Mouse (Mus musculus): ENCODE data around the gene Gm9821. TPM values are rescaled to one million over a fixed set of nuclear protein-coding genes. Genes with fewer than 3 reads are reported as not detected.
A peak's percentile ranks its signal among the peaks of the same experiment; 100 is the strongest.

Gene Gm9821
- polyA plus RNA-seq, 1 experiment from 2014 or later: 0.37 TPM

DNA sequence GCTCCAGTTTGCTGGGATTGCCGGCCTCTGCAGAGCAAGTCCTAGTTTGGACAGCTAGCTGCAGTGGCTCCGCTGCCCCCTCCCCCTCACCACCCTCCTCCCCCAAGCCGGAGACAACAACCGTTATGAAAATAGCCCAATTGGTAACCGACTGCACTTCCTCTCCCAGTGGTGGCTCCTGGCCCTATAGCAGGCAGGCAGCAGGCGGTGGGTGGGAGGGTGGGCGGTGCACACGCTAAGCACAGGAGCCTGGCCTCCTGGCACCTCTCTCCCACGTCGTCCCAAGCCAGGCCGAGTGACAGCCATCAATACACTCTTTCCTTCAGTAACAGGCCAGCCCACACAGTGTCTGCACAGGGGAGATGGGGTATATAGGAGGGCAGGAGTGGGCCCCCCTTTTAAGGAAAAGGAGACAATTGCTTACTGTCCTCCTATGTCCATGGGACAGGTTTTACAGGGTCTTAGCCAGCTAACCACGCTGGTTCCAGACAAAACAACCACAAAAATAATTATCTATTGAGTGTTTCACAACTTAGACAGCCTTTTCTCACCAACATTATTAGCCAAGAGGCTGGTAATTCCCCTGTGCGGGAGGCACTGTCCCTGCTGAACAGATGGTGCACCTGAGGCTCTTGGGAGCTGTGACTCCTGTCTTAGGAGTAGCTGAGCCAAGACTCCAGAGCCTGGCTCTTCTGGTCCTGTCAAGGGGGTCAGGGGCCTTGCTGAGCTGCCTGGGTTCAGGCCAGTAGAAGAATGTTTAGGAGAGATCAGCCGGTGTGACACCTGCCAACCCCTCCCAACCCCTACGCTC lies 5.0 kb downstream of the Gm9821 start:
- no peaks in the 10 kb centered on the region for H3K27me3 ChIP-seq (ENCODE audit: control insufficient read depth, insufficient read depth, low read length)
- H3K9me3 ChIP-seq (ENCODE audit: control insufficient read depth, low read length): no peaks in the 10 kb centered on the region
- no peak for DNase-seq (ENCODE audit: low spot score)
- H3K4me1 ChIP-seq (replicated peaks; ENCODE audit: control insufficient read depth, insufficient read depth, low read length): peaks cover 14% of the 10 kb centered on the region
- no peak overlapping the region for H3K4me3 ChIP-seq (ENCODE audit: low read depth, low read length)
- WGBS: 25% methylated on average over 15 of the region's 15 CpGs
- H3K9ac ChIP-seq (ENCODE audit: low read depth, low read length): peak overlapping the region; percentile 31; the same call in 1 of the 2 replicates
- H3K27ac ChIP-seq (ENCODE audit: low read depth, low read length): peak overlapping the region; percentile 49; the same call in 1 of the 2 replicates
- no peaks in the 10 kb centered on the region for H3K36me3 ChIP-seq (ENCODE audit: control insufficient read depth, insufficient read depth, low read length)
- peak overlapping the region; percentile 21; the same call in 1 of the 2 replicates for H3K4me2 ChIP-seq (replicated peaks; ENCODE audit: low read depth, low read length)
- peak; percentile 60 for ATAC-seq (ENCODE audit: low FRiP score)

DNA sequence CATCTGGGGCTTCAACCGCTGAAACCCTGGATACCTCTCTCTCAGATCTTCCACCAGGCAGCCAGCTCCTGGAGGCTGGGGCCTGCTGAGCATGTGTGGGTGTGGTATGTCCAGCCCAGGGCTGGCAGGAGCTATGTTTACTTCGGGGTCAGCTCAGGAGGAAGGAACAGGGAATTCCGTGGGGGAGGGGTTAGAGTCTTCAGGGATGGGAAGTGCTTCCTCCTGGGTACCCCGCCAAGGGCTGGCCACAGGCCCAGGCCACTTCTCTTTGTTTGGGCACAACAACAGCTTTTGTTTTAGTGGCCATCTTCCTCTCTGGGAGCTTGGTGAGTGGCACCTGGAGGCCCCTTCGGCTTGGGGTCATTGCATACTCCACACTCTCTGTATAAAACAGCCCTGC lies 8.3 kb downstream of the Gm9821 start:
- Histone ChIP-seq H3K9me3 (ENCODE audit: control insufficient read depth, low read length) (no peaks in the 10 kb centered on the region), H3K36me3 (ENCODE audit: control insufficient read depth, insufficient read depth, low read length) (no peaks in the 10 kb centered on the region), H3K4me3 (ENCODE audit: low read depth, low read length) (no peak overlapping the region), H3K9ac (ENCODE audit: low read depth, low read length) (no peak overlapping the region), H3K27me3 (ENCODE audit: control insufficient read depth, insufficient read depth, low read length) (no peaks in the 10 kb centered on the region), H3K4me2 (replicated peaks; ENCODE audit: low read depth, low read length) (no peak overlapping the region), H3K4me1 (replicated peaks; ENCODE audit: control insufficient read depth, insufficient read depth, low read length) (peaks cover 8% of the 10 kb centered on the region; the same call in 1 of the 2 replicates), H3K27ac (ENCODE audit: low read depth, low read length) (no peak overlapping the region)
- no peak for DNase-seq (ENCODE audit: low spot score)
- ATAC-seq (ENCODE audit: low FRiP score): no peak
- WGBS: 24% methylated on average over 5 of the region's 5 CpGs

DNA sequence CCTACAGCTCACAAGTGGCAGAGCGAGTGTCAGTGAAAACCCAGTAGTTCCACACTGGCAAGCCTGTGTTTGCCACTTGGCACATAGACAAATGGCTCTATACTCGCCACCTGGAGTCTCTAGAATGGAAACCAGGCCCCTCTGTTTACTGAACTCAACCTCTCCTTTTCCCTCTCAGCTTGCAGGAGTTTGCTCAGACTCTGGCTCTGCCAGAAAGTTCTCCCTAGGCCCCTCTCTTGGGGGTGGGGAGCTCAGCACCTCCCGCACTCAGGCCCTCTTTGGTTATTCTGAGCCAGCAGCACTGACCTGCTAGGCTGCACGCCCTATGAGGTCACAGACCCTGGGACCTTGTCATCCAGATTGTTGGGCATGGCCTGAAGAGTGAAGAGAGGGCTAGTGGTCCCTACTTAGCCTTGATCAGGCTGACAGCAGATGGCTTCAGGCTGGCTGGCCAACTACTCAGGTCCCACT lies 9.7 kb downstream of the Gm9821 start:
- Histone ChIP-seq H3K4me2 (replicated peaks; ENCODE audit: low read depth, low read length) (no peak overlapping the region), H3K27ac (ENCODE audit: low read depth, low read length) (no peak overlapping the region), H3K4me1 (replicated peaks; ENCODE audit: control insufficient read depth, insufficient read depth, low read length) (0 out of 2 replicates have a peak, but pooled peaks cover 2% of the 10 kb centered on the region)

DNA sequence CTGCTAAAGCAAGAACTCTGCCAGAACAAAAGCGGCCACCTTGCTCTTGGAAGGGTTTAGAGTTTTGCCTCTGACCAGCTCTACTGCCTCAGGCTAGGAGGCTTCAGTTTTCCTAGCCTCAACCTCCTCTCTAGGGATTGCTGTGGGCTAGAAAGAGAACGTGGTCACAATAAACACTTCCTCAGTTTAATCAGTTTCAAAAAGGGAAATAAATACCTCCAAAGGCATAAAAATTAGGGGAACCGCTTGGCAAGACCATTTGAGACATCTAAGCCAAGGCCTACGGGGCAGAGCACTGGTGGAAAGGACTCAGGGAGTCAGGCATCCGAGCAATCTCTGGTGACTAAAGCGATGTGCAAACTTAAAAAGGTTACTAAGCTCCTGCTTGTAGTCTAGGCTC lies 10.4 kb downstream of the Gm9821 start:
- 89% methylated on average over 6 of the region's 6 CpGs for WGBS
- Histone ChIP-seq H3K4me3 (ENCODE audit: low read depth, low read length) (no peak overlapping the region), H3K4me1 (replicated peaks; ENCODE audit: control insufficient read depth, insufficient read depth, low read length) (no peaks in the 10 kb centered on the region), H3K36me3 (ENCODE audit: control insufficient read depth, insufficient read depth, low read length) (no peaks in the 10 kb centered on the region), H3K9me3 (ENCODE audit: control insufficient read depth, low read length) (no peaks in the 10 kb centered on the region), H3K27me3 (ENCODE audit: control insufficient read depth, insufficient read depth, low read length) (no peaks in the 10 kb centered on the region), H3K9ac (ENCODE audit: low read depth, low read length) (no peak overlapping the region), H3K4me2 (replicated peaks; ENCODE audit: low read depth, low read length) (no peak overlapping the region), H3K27ac (ENCODE audit: low read depth, low read length) (no peak overlapping the region)
- DNase-seq (ENCODE audit: low spot score) (no peak), ATAC-seq (ENCODE audit: low FRiP score) (no peak)

More for the DNA sequence above, 9.7 kb downstream of the Gm9821 start:
- no peaks in the 10 kb centered on the region for H3K36me3 ChIP-seq (ENCODE audit: control insufficient read depth, insufficient read depth, low read length)
- WGBS: 88% methylated on average over 4 of the region's 4 CpGs
- no peaks in the 10 kb centered on the region for H3K27me3 ChIP-seq (ENCODE audit: control insufficient read depth, insufficient read depth, low read length)
- no peak overlapping the region for H3K4me3 ChIP-seq (ENCODE audit: low read depth, low read length)
- no peak overlapping the region for H3K9ac ChIP-seq (ENCODE audit: low read depth, low read length)
- H3K9me3 ChIP-seq (ENCODE audit: control insufficient read depth, low read length): no peaks in the 10 kb centered on the region
- ATAC-seq (ENCODE audit: low FRiP score): no peak
- no peak for DNase-seq (ENCODE audit: low spot score)

DNA sequence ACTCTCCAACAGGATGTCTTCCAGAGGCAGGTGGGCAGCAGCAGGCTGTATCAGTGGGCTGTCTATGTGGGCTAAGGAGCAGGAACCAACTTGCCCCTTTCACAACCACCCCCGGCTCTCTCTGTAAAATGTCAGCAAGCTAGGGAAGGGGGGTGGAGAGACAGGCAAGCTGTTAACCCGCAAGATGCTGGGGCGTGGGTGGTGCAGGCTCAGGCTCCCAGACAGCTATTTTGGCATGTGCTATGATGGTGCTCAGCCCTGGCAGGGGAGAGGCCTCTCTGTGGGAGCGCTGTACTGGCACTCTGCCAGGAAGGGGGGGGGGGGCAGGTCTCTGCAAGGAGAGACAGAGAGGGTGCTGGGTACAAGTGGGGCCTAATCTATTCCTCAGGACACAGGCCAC lies 11.6 kb downstream of the Gm9821 start:
- Histone ChIP-seq H3K4me3 (ENCODE audit: low read depth, low read length) (no peak overlapping the region), H3K27ac (ENCODE audit: low read depth, low read length) (no peak overlapping the region), H3K36me3 (ENCODE audit: control insufficient read depth, insufficient read depth, low read length) (no peaks in the 10 kb centered on the region), H3K27me3 (ENCODE audit: control insufficient read depth, insufficient read depth, low read length) (no peaks in the 10 kb centered on the region), H3K4me2 (replicated peaks; ENCODE audit: low read depth, low read length) (no peak overlapping the region), H3K9me3 (ENCODE audit: control insufficient read depth, low read length) (no peaks in the 10 kb centered on the region), H3K4me1 (replicated peaks; ENCODE audit: control insufficient read depth, insufficient read depth, low read length) (0 out of 2 replicates have a peak, but pooled peaks cover 2% of the 10 kb centered on the region), H3K9ac (ENCODE audit: low read depth, low read length) (no peak overlapping the region)
- 65% methylated on average over 4 of the region's 4 CpGs for WGBS
- no peak for DNase-seq (ENCODE audit: low spot score)
- no peak for ATAC-seq (ENCODE audit: low FRiP score)

DNA sequence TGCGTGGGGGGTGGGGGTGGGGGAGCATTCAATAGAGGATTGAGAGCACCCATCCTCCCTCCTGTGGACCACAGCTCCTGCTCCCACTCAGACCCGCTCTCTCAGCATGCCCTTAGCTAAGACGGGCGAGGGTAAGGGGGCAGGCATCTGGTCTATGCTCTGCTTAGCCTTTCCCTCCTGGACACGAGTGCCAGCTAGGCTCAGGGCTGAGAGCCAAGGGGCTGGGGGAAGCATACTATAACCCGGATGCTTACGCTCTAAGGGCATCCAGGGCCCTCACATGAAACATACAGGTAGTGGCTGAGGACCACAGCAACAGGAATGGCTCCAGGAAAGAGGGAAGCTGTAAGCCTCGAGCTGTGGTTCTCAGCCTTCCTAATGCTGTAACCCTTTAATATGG lies 12.5 kb downstream of the Gm9821 start:
- H3K27ac ChIP-seq (ENCODE audit: low read depth, low read length): no peak overlapping the region
- H3K27me3 ChIP-seq (ENCODE audit: control insufficient read depth, insufficient read depth, low read length): no peaks in the 10 kb centered on the region
- H3K4me3 ChIP-seq (ENCODE audit: low read depth, low read length): no peak overlapping the region
- H3K9me3 ChIP-seq (ENCODE audit: control insufficient read depth, low read length): no peaks in the 10 kb centered on the region
- no peak overlapping the region for H3K9ac ChIP-seq (ENCODE audit: low read depth, low read length)
- ATAC-seq (ENCODE audit: low FRiP score) (no peak), DNase-seq (ENCODE audit: low spot score) (no peak)
- no peak overlapping the region for H3K4me2 ChIP-seq (replicated peaks; ENCODE audit: low read depth, low read length)
- no peaks in the 10 kb centered on the region for H3K36me3 ChIP-seq (ENCODE audit: control insufficient read depth, insufficient read depth, low read length)
- 84% methylated on average over 8 of the region's 8 CpGs for WGBS
- H3K4me1 ChIP-seq (replicated peaks; ENCODE audit: control insufficient read depth, insufficient read depth, low read length): 0 out of 2 replicates have a peak, but pooled peaks cover 2% of the 10 kb centered on the region

DNA sequence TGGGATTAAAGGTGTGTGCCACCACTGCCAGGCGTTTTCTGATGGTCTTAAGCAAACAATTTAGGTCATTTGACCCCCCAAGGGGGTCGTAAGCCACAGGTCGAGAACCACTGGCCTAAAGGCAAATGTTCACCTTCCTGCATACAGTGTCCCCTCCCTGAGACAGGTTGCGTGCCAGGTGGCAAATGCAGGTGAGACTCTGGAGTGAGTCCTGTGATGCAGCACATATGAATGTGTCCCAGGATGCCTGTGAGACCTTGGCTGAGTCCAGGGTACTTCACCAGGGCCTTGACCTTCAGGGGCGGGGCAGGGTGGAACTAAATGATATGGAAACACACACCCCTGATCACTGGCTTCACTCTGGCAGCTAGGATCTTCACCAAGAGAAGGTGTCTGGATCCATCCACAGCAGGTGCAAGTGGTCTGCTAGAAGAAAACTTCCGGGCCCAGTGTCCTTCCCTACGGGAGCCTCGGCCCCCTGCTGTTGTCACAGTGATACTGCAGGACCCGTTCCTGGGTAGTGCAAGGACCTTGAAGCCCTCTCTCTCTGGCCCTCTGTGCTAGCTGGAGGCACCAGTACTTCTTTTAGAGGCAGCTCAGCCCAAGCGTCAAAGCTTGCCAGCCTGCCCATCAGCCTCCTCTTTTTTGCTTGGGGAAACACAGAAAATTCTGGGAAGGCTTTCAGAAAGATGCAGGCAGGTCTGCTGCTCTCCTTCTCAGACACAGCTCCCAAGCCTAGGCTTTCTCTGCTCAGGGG lies 13.4 kb downstream of the Gm9821 start:
- no peak overlapping the region for H3K27ac ChIP-seq (ENCODE audit: low read depth, low read length)
- H3K9ac ChIP-seq (ENCODE audit: low read depth, low read length): no peak overlapping the region
- H3K4me2 ChIP-seq (replicated peaks; ENCODE audit: low read depth, low read length): no peak overlapping the region
- WGBS: 52% methylated on average over 10 of the region's 10 CpGs
- no peaks in the 10 kb centered on the region for H3K9me3 ChIP-seq (ENCODE audit: control insufficient read depth, low read length)
- peak; percentile 75 for DNase-seq (ENCODE audit: low spot score)
- H3K36me3 ChIP-seq (ENCODE audit: control insufficient read depth, insufficient read depth, low read length): no peaks in the 10 kb centered on the region
- no peak overlapping the region for H3K4me3 ChIP-seq (ENCODE audit: low read depth, low read length)
- ATAC-seq (ENCODE audit: low FRiP score): no peak
- 0 out of 2 replicates have a peak, but pooled peaks cover 2% of the 10 kb centered on the region for H3K4me1 ChIP-seq (replicated peaks; ENCODE audit: control insufficient read depth, insufficient read depth, low read length)
- H3K27me3 ChIP-seq (ENCODE audit: control insufficient read depth, insufficient read depth, low read length): no peaks in the 10 kb centered on the region

DNA sequence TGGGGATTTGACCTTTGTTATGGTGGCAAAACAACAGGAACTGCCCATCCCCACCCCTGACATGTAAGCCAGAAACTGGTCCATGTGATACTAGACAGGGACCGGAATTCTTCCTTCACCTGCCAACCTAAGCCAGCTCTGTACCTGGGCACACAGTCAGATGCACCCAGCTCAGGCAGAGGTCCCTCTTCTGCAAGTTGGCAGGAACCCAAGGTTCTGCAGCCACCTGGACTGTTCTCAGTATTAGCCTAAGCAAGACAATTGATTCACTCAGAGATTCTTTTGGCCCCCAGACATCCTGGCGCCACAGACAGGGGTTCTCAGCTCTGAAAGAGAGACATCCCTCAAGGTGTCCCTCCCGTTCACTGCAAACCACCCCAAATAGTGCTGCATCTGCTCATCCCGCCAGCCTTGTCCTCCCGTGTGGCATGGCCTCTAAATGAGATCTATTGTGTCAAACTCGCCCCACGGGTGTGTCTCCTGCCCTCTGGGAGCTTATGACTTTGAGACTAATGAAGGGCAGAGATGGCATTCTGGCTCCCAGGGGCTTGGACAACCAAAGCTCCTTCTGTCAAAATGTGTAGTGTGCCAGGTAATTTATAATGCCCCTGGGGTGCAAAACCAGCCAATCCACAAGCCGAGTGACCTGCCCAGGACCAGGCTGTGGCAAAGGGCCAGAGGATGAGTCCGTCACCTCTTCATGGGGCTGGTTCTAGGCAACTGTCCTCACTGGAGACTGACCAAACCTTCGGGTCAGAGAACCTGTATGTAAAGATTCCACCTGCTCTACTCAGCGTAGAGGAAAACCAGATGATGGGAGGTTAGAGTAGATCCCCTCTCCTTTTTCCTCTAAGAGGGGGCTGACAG lies 14.3 kb downstream of the Gm9821 start:
- Histone ChIP-seq H3K4me1 (replicated peaks; ENCODE audit: control insufficient read depth, insufficient read depth, low read length) (0 out of 2 replicates have a peak, but pooled peaks cover 2% of the 10 kb centered on the region), H3K9ac (ENCODE audit: low read depth, low read length) (no peak overlapping the region), H3K4me3 (ENCODE audit: low read depth, low read length) (no peak overlapping the region), H3K27ac (ENCODE audit: low read depth, low read length) (no peak overlapping the region), H3K9me3 (ENCODE audit: control insufficient read depth, low read length) (no peaks in the 10 kb centered on the region), H3K36me3 (ENCODE audit: control insufficient read depth, insufficient read depth, low read length) (no peaks in the 10 kb centered on the region), H3K27me3 (ENCODE audit: control insufficient read depth, insufficient read depth, low read length) (peaks cover 2% of the 10 kb centered on the region; the same call in 1 of the 2 replicates), H3K4me2 (replicated peaks; ENCODE audit: low read depth, low read length) (no peak overlapping the region)
- ATAC-seq (ENCODE audit: low FRiP score) (no peak), DNase-seq (ENCODE audit: low spot score) (no peak)
- WGBS: 83% methylated on average over 11 of the region's 11 CpGs
